Mouse (Mus musculus) olfactory bulb, adult 2 months (tissue): ENCODE measurements around the gene Tmem189.

Experiments
- CTCF ChIP-seq: fragments of 200-500 bp; IDR thresholded peaks from 2 replicates; pipeline ENCODE4 v1.5.1; 2012; ENCODE audit warnings: low read depth, mild to moderate bottlenecking, low read length, moderate library complexity; ENCODE audit not compliant: insufficient read depth
- POLR2A ChIP-seq: fragments of 200-500 bp; IDR thresholded peaks from 2 replicates; pipeline ENCODE4 v1.6.1; 2012; ENCODE audit warnings: mild to moderate bottlenecking, low read depth, low read length, moderate library complexity; ENCODE audit not compliant: insufficient read depth

GRCm38 (mm10) chr2:167617472-167617871 lies 72.2 kb downstream of the Tmem189 start:
- TF ChIP-seq POLR2A (no peak), CTCF (no peak)
